Mouse (Mus musculus): ENCODE data around the gene Erap1.
A peak's percentile ranks its signal among the peaks of the same experiment; 100 is the strongest.
"Not testable (repeated sequence)": the region's sequence is repeated elsewhere in the genome, so short reads cannot be mapped to it uniquely, and the experiment has no call there.

The Erap1 gene

GRCm38 (mm10) chr13:74638793-74639711, at the start of gene Erap1:
Gene Erap1, plus strand, starts transcription at chr13:74639568.
- DNase-seq, result peak; percentile 52

DNA sequence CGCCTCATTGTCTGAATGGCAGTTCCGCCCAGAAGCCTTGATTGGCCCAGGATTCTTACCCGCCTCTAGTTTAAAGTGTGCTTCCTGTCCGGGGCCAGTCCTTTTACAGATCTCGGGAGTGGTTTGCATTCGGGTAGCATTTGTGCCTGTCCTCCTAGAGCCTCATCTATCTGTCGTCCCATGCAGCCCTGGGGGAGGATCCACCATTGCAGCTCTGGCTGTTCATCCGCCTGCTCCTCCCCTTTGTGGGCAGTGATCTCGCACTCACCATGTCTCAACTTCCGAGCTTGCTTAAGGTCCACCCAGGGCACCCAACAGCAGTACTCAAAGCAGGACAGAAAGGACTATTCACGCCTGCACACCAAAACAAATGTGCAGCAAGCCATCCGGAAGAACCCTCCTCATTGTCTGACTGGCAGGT, 48.0 kb upstream of the Erap1 start:
- peak; percentile 16 for DNase-seq

- not testable (repeated sequence) for DNase-seq
Measured at GRCm38 (mm10) chr13:74591828-74592227, 47.5 kb upstream of the Erap1 start.

DNA sequence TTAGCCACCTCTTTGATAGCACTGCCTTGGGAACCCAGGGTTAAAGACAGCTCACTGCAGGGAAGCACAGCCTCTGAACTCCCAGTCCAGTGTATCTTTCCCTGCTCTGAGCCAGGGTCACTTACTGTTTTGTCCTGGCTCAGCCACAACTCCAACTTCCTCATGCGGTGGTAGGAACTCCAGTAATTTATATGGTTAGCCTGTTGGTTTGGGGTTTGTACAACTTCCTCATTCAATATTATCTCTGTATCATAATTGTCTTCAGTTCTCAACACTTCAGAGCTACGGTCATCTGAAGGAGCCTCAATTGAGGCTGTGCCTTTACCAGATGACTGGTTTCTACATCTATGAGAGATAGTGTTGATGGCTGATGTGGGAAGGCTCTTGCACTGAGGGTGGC, 42.3 kb upstream of the Erap1 start:
- not testable (repeated sequence) for DNase-seq

- not testable (repeated sequence) for DNase-seq
Measured at GRCm38 (mm10) chr13:74601776-74602175, 37.6 kb upstream of the Erap1 start.

DNA sequence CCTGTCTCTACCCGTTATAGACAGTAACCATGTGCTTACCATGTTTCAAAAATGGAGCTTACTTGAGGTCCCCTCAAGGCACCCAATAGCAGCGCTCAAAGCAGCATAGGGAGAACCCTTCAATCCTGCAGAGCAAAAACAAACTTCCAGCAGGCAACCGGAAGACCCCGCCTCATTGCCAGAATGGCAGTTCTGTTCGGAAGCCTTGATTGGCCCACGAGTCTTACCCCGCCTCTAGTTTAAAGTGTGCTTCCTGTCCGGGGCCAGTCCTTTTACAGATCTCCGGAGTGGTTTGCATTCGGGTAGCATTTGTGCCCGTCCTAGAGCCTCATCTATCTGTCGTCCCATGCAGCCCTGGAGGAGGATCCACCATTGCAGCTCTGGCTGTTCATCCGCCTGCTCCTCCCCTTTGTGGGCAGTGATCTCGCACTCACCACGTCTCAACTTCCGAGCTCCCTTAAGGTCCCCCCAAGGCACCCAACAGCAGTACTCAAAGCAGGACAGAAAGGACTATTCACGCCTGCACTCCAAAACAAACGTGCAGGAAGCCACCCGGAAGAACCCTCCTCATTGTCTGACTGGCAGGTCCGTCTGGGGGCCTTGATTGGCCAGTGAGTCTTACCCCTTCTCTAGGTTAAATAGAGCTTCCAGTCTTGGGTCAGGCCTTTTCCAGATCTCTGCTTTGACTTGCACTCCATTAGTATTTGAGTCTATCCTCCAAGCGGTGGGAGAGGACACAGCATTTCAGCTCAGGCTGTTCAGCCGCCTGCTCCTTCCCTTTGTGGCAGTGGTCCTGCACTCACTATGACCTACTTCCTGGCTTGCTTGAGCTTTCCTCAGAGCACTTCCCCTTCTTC, 22.0 kb upstream of the Erap1 start:
- DNase-seq, result peak; percentile 80

DNA sequence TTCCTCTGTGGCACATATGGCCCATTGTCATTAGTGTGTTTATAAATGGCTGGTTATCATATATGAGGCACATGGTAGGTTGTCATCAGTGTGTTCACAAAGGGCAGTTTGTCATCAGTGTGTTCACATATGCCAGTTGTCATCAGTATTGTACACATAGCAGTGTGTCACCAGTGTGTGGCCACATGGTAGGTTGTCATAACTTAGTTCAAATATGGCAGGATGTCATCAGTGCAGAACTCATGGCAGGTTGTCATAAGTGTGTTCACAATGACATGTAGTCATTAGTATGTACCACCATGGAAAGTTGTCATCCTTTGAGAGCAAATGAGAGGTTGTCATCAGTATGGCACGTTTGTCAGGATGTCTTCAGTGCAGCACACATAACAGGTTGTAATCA, 7.0 kb upstream of the Erap1 start:
- DNase-seq, result no peak

GRCm38 (mm10) chr13:74632857-74633256, 6.5 kb upstream of the Erap1 start:
- DNase-seq, result no peak

- peak; percentile 82 for DNase-seq
Measured at GRCm38 (mm10) chr13:74639712-74640522, 549 bp downstream of the Erap1 start.

- DNase-seq, result not testable (repeated sequence)
Measured at GRCm38 (mm10) chr13:74640523-74640920, 1.2 kb downstream of the Erap1 start.

- DNase-seq, result no peak
Measured at GRCm38 (mm10) chr13:74695497-74696193, 56.3 kb downstream of the Erap1 start.

DNA sequence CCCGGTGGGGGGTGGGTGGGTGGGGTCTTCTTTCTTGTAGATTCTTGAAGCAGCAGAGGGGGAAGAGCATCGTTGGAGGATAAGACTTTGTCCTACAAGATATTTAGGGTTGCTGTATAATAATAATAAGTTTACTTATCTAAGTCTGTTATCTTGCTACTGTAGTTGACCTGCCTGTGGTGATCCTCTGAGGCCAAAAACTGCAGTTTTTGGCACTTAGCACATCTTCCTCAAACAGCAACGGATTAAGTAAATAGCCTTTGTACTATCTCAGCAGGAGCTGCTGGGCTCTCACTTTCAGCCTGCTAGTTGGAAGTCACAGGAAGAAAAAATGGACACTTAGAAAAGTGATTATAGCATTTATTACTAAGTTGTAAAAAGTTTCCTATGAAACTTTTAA, 56.9 kb downstream of the Erap1 start:
- DNase-seq, result no peak

- DNase-seq, result no peak
Measured at GRCm38 (mm10) chr13:74719002-74719401, 79.6 kb downstream of the Erap1 start.

GRCm38 (mm10) chr13:74733726-74734125, 94.4 kb downstream of the Erap1 start:
- no peak for DNase-seq

DNA sequence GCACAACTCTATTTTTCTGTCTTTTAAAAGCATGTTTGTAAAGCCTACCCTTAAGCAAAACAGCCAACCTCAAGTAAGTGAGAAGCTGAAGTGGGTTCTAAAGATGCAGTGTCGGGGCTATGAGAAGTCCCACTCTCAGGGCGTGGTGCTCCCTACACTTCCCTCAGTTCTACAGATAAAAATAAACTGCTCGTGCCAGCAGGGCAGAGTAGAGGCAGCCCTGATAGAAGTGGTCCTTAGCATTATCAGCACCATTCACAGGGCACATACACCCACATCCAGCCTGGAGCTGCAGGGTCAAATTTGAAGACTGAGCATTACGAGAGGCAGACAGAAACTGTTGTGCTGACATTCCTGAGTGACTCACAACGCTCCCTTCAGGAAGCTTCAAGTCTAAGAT, 96.5 kb downstream of the Erap1 start:
- DNase-seq, result no peak

- DNase-seq, result no peak
Measured at GRCm38 (mm10) chr13:74736396-74736795, 97.0 kb downstream of the Erap1 start.
